10 mouse cellular contexts compared by ENCODE assay signal in the genomic region with DNA sequence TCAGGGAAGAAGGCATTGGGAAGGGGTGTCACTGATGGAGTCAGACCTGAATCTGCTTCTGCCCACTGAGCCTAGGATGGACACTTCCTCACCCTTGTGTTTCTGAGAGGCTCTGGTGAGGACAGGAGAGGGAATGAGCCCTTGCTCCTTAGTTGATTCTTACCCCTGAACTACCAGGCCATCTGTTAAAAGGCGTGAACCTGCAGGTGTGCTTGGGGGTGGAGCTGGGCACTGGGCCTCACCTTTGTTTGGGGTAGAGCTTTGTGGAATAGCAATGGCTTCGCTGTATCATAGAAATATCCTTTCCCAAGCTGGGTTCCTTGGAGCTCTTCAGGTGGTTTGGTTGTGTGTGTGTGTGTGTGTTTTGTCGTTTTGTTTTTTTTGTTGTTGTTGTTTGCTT. TPM values are rescaled to one million over a fixed set of nuclear protein-coding genes. Genes with fewer than 3 reads are reported as not detected.
DNase-seq lines count a peak whose midpoint lies in the region; ATAC-seq lines count a peak whose summit lies in the region.
"Had no signal": no experiment of that assay in that cellular context is flagged by ENCODE, and none has a peak within 500 bp of the region (broad histone marks: within the 10 kb centered on the region; RNA-seq: fewer than 3 reads in every experiment).

No protein-coding gene starts in this region.

- peak overlapping the region; percentile 77 for H3K9ac ChIP-seq in forebrain, embryonic 11.5 days (ENCODE audit: low read length)
- H3K9ac ChIP-seq in limb, embryonic 12.5 days (replicated peaks): peak overlapping the region; percentile 67
- peak overlapping the region; percentile 62; the same call in 1 of the 2 replicates for H3K9ac ChIP-seq in stomach, embryonic 14.5 days (replicated peaks; ENCODE audit: low read depth, low read length)

- H3K4me3 ChIP-seq in megakaryocyte, embryonic 14.5 days (replicated peaks): peak overlapping the region; percentile 97
- peak overlapping the region; percentile 69 for H3K4me3 ChIP-seq in forebrain, embryonic 11.5 days (ENCODE audit: low read depth, low read length)
- H3K4me3 ChIP-seq in limb, embryonic 12.5 days (replicated peaks): peak overlapping the region; percentile 69
- peak overlapping the region; percentile 62 for H3K4me3 ChIP-seq in stomach, embryonic 14.5 days (ENCODE audit: low read depth, low read length)

- H3K4me1 ChIP-seq in megakaryocyte, embryonic 14.5 days: peaks cover 21% of the 10 kb centered on the region
- H3K4me1 ChIP-seq in forebrain, embryonic 11.5 days (replicated peaks; ENCODE audit: control insufficient read depth, insufficient read depth, low read length): peaks cover 7% of the 10 kb centered on the region; the same call in 1 of the 2 replicates
- peaks cover 13% of the 10 kb centered on the region for H3K4me1 ChIP-seq in limb, embryonic 12.5 days (replicated peaks)
- H3K4me1 ChIP-seq in stomach, embryonic 14.5 days (ENCODE audit: control insufficient read depth, insufficient read depth, low read length): peaks cover 6% of the 10 kb centered on the region; the same call in 1 of the 2 replicates

- DNase-seq in forebrain, embryonic 11.5 days (ENCODE audit: low spot score): no peak
- DNase-seq in left cerebral cortex, adult 18-20 months (ENCODE audit: low spot score in 2 of 2): no peak
- DNase-seq in kidney, adult 8-10 months: no peak
- DNase-seq: kidney, adult 18-20 months; lung, postnatal 4 days had no signal

- H3K4me2 ChIP-seq in forebrain, embryonic 11.5 days (ENCODE audit: low read depth, low read length, severe bottlenecking): peak overlapping the region; percentile 79
- H3K4me2 ChIP-seq in limb, embryonic 12.5 days: peak overlapping the region; percentile 88
- peak overlapping the region; percentile 67 for H3K4me2 ChIP-seq in stomach, embryonic 14.5 days (replicated peaks; ENCODE audit: low read depth, low read length)

- H3K36me3 ChIP-seq in megakaryocyte, embryonic 14.5 days (replicated peaks; ENCODE audit: low read length): peaks cover 39% of the 10 kb centered on the region
- H3K36me3 ChIP-seq in forebrain, embryonic 11.5 days (ENCODE audit: control insufficient read depth, insufficient read depth, low read length): no peaks in the 10 kb centered on the region
- H3K36me3 ChIP-seq in limb, embryonic 12.5 days: peaks cover 35% of the 10 kb centered on the region; the same call in 1 of the 2 replicates
- H3K36me3 ChIP-seq in stomach, embryonic 14.5 days (ENCODE audit: control insufficient read depth, insufficient read depth, low read length): peaks cover 18% of the 10 kb centered on the region

- H3K27ac ChIP-seq in forebrain, embryonic 11.5 days (ENCODE audit: low read depth, low read length): no peak overlapping the region
- no peak overlapping the region for H3K27ac ChIP-seq in limb, embryonic 12.5 days
- H3K27ac ChIP-seq in stomach, embryonic 14.5 days (ENCODE audit: low read length): no peak overlapping the region

- H3K9me3 ChIP-seq in megakaryocyte, embryonic 14.5 days: no peaks in the 10 kb centered on the region
- H3K9me3 ChIP-seq in forebrain, embryonic 11.5 days (ENCODE audit: control insufficient read depth, low read length): no peaks in the 10 kb centered on the region
- no peaks in the 10 kb centered on the region for H3K9me3 ChIP-seq in limb, embryonic 12.5 days
- no peaks in the 10 kb centered on the region for H3K9me3 ChIP-seq in stomach, embryonic 14.5 days (ENCODE audit: control insufficient read depth, low read depth, low read length)

- WGBS in forebrain, embryonic 11.5 days: 69% methylated on average over 3 of the region's 3 CpGs
- WGBS in limb, embryonic 12.5 days: 71% methylated on average over 3 of the region's 3 CpGs
- WGBS in stomach, embryonic 14.5 days: 73% methylated on average over 3 of the region's 3 CpGs

- H3K27me3 ChIP-seq in megakaryocyte, embryonic 14.5 days (replicated peaks): no peaks in the 10 kb centered on the region
- H3K27me3 ChIP-seq in forebrain, embryonic 11.5 days (ENCODE audit: control insufficient read depth, insufficient read depth, low read length): no peaks in the 10 kb centered on the region
- no peaks in the 10 kb centered on the region for H3K27me3 ChIP-seq in limb, embryonic 12.5 days
- no peaks in the 10 kb centered on the region for H3K27me3 ChIP-seq in stomach, embryonic 14.5 days (ENCODE audit: control insufficient read depth, insufficient read depth, low read length)

- no peak for ATAC-seq in megakaryocyte, adult 5-6 weeks (ENCODE audit: poor library complexity, severe bottlenecking)
- ATAC-seq in forebrain, embryonic 11.5 days (replicated peaks; ENCODE audit: low FRiP score): no peak
- no peak for ATAC-seq in limb, embryonic 12.5 days (ENCODE audit: insufficient number of reproducible peaks, insufficient read depth, low FRiP score, low TSS enrichment, low read depth)
- ATAC-seq in stomach, embryonic 14.5 days (ENCODE audit: insufficient number of reproducible peaks, insufficient read depth, low FRiP score, low read depth): no peak
- no peak for ATAC-seq in megakaryocyte progenitor cell, adult 5-6 weeks (replicated peaks; ENCODE audit: poor library complexity)

RNA-seq across cellular contexts. Expression of gene Poc1a, which starts 1.2 kb away (rescaled TPM):
- polyA plus RNA-seq in megakaryocyte, embryonic 14.5 days (2012; ENCODE audit: insufficient read depth, low replicate concordance): 3.5 and 6.6 TPM in 2 replicates
- 26.7 and 37.1 TPM in 2 replicates for total RNA-seq in megakaryocyte, adult 5-6 weeks (2015)
- 15.7 and 23.1 TPM in 2 replicates for total RNA-seq in megakaryocyte, adult 5-6 weeks (2017)
- 32.5 and 34.9 TPM in 2 replicates for polyA plus RNA-seq in forebrain, embryonic 11.5 days (2014; fragmentation: Nextera tagmentation; extraction: Ambion mirVana)
- polyA plus RNA-seq in limb, embryonic 12.5 days (2016; fragmentation: Nextera tagmentation; extraction: Ambion mirVana): 30.3 and 31.5 TPM in 2 replicates
- polyA plus RNA-seq in stomach, embryonic 14.5 days (2014; fragmentation: Nextera tagmentation; extraction: Ambion mirVana): 25.2 and 27.7 TPM in 2 replicates
- 38.9 and 50.1 TPM in 2 replicates for total RNA-seq in megakaryocyte progenitor cell, adult 5-6 weeks (2015)
- 33.2 and 43.8 TPM in 2 replicates for total RNA-seq in megakaryocyte progenitor cell, adult 5-6 weeks (2017)
- total RNA-seq in left cerebral cortex, adult 18-20 months (2021): 10 to 100 TPM; 14.8 to 16.1 TPM

RNA-seq across cellular contexts. Expression of gene Alas1, which starts 33.6 kb away (rescaled TPM):
- 13.1 and 14.8 TPM in 2 replicates for polyA plus RNA-seq in megakaryocyte, embryonic 14.5 days (2012; ENCODE audit: insufficient read depth, low replicate concordance)
- total RNA-seq in megakaryocyte, adult 5-6 weeks (2015): 84.6 and 91.1 TPM in 2 replicates
- total RNA-seq in megakaryocyte, adult 5-6 weeks (2017): 110 and 116 TPM in 2 replicates
- polyA plus RNA-seq in forebrain, embryonic 11.5 days (2014; fragmentation: Nextera tagmentation; extraction: Ambion mirVana): 81.9 and 89.2 TPM in 2 replicates
- polyA plus RNA-seq in limb, embryonic 12.5 days (2016; fragmentation: Nextera tagmentation; extraction: Ambion mirVana): 89.3 and 95.0 TPM in 2 replicates
- 105 and 112 TPM in 2 replicates for polyA plus RNA-seq in stomach, embryonic 14.5 days (2014; fragmentation: Nextera tagmentation; extraction: Ambion mirVana)
- 559 and 576 TPM in 2 replicates for total RNA-seq in megakaryocyte progenitor cell, adult 5-6 weeks (2015)
- 961 and 988 TPM in 2 replicates for total RNA-seq in megakaryocyte progenitor cell, adult 5-6 weeks (2017)
- total RNA-seq in left cerebral cortex, adult 18-20 months (2021): 100 to 1,000 TPM; 135 to 137 TPM

RNA-seq across cellular contexts. Expression of gene Tlr9, which starts 59.6 kb away (rescaled TPM):
- 0.63 and 2.3 TPM in 2 replicates for polyA plus RNA-seq in megakaryocyte, embryonic 14.5 days (2012; ENCODE audit: insufficient read depth, low replicate concordance)
- total RNA-seq in megakaryocyte, adult 5-6 weeks (2015): 47.5 and 51.3 TPM in 2 replicates
- total RNA-seq in megakaryocyte, adult 5-6 weeks (2017): 7.4 and 10.9 TPM in 2 replicates
- not detected in 2 replicates for polyA plus RNA-seq in forebrain, embryonic 11.5 days (2014; fragmentation: Nextera tagmentation; extraction: Ambion mirVana)
- not detected in 2 replicates for polyA plus RNA-seq in limb, embryonic 12.5 days (2016; fragmentation: Nextera tagmentation; extraction: Ambion mirVana)
- 0.13 TPM in 1 of 2 replicates, not detected in the other for polyA plus RNA-seq in stomach, embryonic 14.5 days (2014; fragmentation: Nextera tagmentation; extraction: Ambion mirVana)
- total RNA-seq in megakaryocyte progenitor cell, adult 5-6 weeks (2015): 2.2 and 4.5 TPM in 2 replicates
- 0.37 and 0.46 TPM in 2 replicates for total RNA-seq in megakaryocyte progenitor cell, adult 5-6 weeks (2017)
- under 1 TPM; 0.91 to 0.95 TPM for total RNA-seq in left cerebral cortex, adult 18-20 months (2021)
